Mouse (Mus musculus): ENCODE results near the gene Olfr95.
"Not testable (repeated sequence)": the region's sequence is repeated elsewhere in the genome, so short reads cannot be mapped to it uniquely, and the experiment has no call there.

Olfr95 gene

GRCm38 (mm10) chr17:37213018-37213417 lies at the start of gene Olfr95:
Olfr95 (minus strand) TSS chr17:37213118.
- no peak for DNase-seq (ENCODE audit: low spot score in 2 of 2)

- no peak for DNase-seq (ENCODE audit: low spot score in 2 of 2)
Observed at GRCm38 (mm10) chr17:37250544-37250943, 37.6 kb upstream of the Olfr95 start.

GRCm38 (mm10) chr17:37249460-37249859 lies 36.5 kb upstream of the Olfr95 start:
- no peak for DNase-seq (ENCODE audit: low spot score in 2 of 2)

GRCm38 (mm10) chr17:37246715-37247114 lies 33.8 kb upstream of the Olfr95 start:
- peak in 1 of 2 experiments; percentile 13 for DNase-seq (ENCODE audit: low spot score in 2 of 2)

- DNase-seq (ENCODE audit: low spot score in 2 of 2), result no peak
Observed at GRCm38 (mm10) chr17:37242198-37242597, 29.3 kb upstream of the Olfr95 start.

GRCm38 (mm10) chr17:37237230-37237629 lies 24.3 kb upstream of the Olfr95 start, which contains the start of gene Olfr97:
Olfr97 (minus strand) TSS chr17:37237330.
- not testable (repeated sequence) for DNase-seq (ENCODE audit: low spot score in 2 of 2)

GRCm38 (mm10) chr17:37221879-37222278 lies 9.0 kb upstream of the Olfr95 start:
- no peak for DNase-seq (ENCODE audit: low spot score in 2 of 2)

- DNase-seq (ENCODE audit: low spot score in 2 of 2), result no peak
Observed at GRCm38 (mm10) chr17:37219846-37220245, 6.9 kb upstream of the Olfr95 start, which contains the start of gene Olfr96. Olfr96 (plus strand) TSS chr17:37220146.

- no peak for DNase-seq (ENCODE audit: low spot score in 2 of 2)
Observed at GRCm38 (mm10) chr17:37218486-37218885, 5.6 kb upstream of the Olfr95 start.

- DNase-seq (ENCODE audit: low spot score in 2 of 2), result no peak
Observed at GRCm38 (mm10) chr17:37210884-37211768, 1.8 kb downstream of the Olfr95 start.

- DNase-seq (ENCODE audit: low spot score in 2 of 2), result no peak
Observed at GRCm38 (mm10) chr17:37203917-37204236, 9.0 kb downstream of the Olfr95 start.

- peak; percentile 46 to 73 for DNase-seq (ENCODE audit: low spot score in 2 of 2)
Observed at GRCm38 (mm10) chr17:37203206-37203916, 9.6 kb downstream of the Olfr95 start.

- no peak for DNase-seq (ENCODE audit: low spot score in 2 of 2)
Observed at GRCm38 (mm10) chr17:37200894-37201293, 12.0 kb downstream of the Olfr95 start, which contains the start of gene Olfr94. Olfr94 (minus strand) TSS chr17:37200994.

GRCm38 (mm10) chr17:37196845-37197724 lies 15.8 kb downstream of the Olfr95 start:
- DNase-seq (ENCODE audit: low spot score in 2 of 2), result no peak

- no peak for DNase-seq (ENCODE audit: low spot score in 2 of 2)
Observed at GRCm38 (mm10) chr17:37194782-37195181, 18.1 kb downstream of the Olfr95 start.

- DNase-seq (ENCODE audit: low spot score in 2 of 2), result no peak
Observed at GRCm38 (mm10) chr17:37193656-37194055, 19.3 kb downstream of the Olfr95 start, which contains the start of gene Ubd. Ubd (plus strand) TSS chr17:37193892.

GRCm38 (mm10) chr17:37193032-37193431 lies 19.9 kb downstream of the Olfr95 start:
- no peak for DNase-seq (ENCODE audit: low spot score in 2 of 2)

GRCm38 (mm10) chr17:37190711-37191110 lies 22.2 kb downstream of the Olfr95 start:
- DNase-seq (ENCODE audit: low spot score in 2 of 2), result no peak

- no peak for DNase-seq (ENCODE audit: low spot score in 2 of 2)
Observed at GRCm38 (mm10) chr17:37185474-37185873, 27.4 kb downstream of the Olfr95 start.

- DNase-seq (ENCODE audit: low spot score in 2 of 2), result no peak
Observed at GRCm38 (mm10) chr17:37161394-37161793, 51.5 kb downstream of the Olfr95 start, which contains the start of gene Olfr93. Olfr93 (minus strand) TSS chr17:37161494.

Data from spleen, postnatal 4 days (tissue).